Mouse (Mus musculus) hindlimb bud, embryonic 11.5 days (tissue): Measurements from ENCODE around the gene Ppp1r3a.
"Not testable (repeated sequence)": the region's sequence is repeated elsewhere in the genome, so short reads cannot be mapped to it uniquely, and the experiment has no call there.

Experiments used
- DNase-seq: peaks from one replicate; pipeline ENCODE4 v3.0.0-alpha.2; 2012; ENCODE audit warnings: low read depth, low spot score; ENCODE audit errors: extremely low spot score

Ppp1r3a gene

DNA sequence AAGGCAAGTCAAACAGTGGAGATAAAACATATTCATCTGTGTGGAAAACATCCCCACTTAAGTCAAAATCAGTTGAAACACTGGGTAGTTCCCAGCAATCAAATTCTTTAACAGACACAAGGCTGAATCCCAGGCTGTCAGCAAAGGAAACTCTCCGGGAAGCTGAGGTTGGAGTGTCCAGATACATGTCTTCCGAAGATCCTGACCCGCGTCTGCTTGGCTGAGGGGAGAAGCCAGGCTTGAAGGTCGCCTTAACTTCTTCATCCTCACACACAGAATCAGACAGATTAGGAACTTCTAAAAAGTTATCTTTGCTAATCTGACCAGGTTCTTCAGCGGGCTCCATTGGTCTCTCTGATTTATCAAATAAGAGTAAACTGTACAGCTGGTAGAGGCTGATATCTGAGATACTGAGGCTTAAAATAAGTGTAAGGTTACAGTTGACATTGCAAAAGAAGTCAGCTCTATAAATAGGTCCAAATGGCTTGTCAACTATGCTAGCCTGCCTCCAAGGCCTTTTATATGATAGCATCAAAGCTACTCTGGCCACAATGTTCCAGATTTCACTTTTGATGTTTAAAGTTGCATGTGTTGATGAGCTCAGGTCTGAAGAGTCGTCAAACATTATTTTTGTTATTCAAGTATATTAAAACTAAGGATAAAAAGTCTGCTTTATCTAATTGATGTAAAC, at the start of gene Ppp1r3a:
Ppp1r3a (minus strand) TSS at position 374 of the 691 bp plus-strand sequence.
- DNase-seq, result no peak

DNA sequence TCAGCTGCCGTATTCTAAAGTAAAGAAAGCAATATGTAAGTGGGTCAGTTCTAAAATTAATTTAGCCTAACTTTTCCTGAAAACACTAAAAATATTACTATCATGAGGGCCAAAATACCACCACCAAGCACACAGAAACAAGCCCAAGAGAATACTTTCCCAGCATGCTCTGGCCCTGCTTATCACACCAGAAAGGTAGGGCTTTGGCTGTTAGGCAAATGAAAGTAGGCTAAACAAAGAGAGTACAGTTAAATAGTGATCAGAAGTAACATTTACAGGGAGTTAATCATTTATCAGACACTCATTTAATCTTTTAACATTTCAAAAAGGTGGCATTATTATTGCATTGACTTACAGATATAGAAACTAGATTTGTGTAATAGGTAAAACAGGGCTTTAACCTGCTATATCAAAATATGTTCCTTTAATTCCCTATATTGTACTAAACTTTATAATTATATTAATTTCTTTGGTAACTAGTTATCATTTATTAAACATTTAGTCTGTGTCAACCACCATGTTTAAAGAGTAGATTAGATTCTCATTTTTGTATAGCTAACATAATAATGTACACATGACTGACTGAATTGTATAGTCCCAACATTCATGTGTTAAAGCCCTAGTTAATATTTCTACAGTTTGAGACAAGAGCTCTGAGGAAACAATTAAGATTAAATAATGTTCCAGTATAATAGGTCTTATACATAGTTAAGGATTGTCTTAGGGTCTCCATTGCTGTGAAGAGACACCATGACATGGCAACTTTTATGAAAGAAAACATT, 32.3 kb upstream of the Ppp1r3a start:
- DNase-seq, result no peak

DNA sequence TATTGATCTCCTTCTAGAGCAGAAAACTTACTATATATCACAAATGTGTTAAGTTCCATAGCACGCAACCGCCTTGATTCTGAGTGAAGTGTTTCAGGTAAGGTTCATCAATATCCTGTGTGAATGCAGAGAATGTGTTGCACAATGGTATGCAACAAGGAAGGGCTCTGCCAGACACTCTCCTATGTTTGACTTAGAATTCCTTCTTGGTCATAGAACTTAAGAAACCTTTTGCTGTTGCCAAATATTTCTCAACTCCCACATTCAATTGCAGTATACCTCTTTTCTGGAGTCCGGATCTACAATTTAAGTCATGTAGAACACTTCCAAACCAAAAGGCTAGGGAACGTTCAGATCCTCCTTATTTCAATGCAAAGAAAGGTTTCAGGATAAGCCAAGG, 22.8 kb upstream of the Ppp1r3a start:
- DNase-seq, result no peak

DNA sequence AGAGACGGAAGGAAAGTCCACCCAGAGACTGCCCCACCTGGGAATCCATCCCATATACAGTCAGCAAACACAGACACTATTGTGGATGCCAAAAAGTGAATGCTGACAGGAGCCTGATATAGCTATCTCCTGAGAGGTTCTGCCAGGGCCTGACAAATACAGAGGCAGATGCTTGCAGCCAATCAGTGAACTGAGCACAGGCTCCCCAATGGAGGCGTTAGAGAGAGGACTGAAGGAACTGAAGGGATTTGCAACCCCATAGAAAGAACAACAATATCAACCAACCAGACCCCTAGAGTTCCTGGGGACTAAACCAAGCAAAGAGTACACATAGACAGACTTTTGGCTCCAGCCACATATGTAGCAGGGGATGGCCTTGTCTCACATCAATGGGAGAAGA, 16.6 kb upstream of the Ppp1r3a start:
- no peak for DNase-seq

DNA sequence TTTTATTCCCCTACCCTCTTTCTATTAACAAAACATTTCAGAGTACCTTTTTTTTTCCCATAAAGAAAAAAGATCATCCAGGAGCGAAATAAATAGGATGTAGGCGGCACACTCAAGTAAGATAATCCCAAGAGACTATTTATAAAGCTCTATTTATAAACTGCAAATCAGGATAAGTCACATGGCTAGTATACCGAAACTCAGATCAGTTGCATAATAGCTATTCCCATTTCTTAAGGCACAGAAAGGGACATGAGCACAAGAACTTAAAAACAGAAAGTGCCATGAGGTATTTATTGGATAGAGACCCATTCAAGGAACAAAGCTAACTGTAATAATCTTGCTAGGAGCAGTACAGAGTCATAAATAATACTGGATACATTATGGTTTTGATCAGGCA, 2.4 kb upstream of the Ppp1r3a start:
- no peak for DNase-seq

DNA sequence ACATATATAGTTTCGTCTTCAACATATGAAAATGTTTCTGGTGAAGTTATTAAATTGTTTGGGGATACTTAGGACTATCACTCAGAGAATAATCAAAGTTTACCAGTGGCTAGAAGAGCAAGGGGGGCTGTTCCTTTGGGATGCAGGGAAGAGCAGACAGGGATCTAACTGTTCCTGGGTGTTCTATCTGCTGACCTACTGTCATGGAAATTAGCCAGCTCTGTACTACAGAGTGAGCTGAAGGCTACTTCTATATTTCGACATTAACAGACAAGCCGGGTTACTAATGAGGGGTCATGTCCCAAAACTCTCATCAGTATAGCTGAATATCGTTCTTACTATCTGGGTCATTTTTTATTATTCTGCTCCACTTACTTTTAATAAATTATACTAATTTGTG, 1.6 kb downstream of the Ppp1r3a start:
- no peak for DNase-seq

DNA sequence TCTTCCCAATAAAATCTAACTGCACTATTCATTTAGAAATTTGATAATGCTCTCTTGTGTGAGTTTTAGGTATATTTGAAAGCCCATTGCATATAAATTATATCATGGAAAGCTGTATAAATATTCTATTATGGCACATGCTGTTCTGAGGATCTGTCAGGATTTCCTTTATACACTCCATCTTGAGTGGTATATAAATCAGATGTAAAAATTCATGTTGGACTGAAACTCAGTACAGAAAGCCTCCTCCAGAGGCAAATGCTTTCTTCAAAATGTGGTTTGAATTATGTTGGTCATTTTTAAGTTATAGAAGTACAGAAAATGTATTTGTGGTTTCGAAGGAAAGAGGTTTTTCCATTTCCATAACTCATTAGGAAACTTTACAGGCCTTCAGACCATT, 2.9 kb downstream of the Ppp1r3a start:
- DNase-seq, result no peak

DNA sequence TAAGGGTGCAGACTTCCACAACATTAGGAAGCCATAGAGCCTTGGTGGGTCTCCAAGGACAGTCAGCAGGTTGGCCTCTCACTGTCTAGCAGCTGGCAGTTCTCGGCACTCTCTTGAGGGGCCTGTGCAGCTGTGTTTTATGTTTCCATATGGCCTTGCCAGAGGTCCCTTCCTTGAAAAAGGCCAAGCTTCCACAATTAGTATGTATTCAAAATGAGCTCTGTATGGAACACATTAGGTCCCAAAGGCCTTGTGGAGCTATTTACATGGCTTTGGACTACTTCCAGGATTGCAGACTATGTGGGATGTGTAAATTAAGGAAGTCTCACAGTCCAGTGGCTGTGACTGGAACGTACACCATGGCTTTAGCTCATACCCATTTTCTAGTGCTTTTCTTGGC, 8.1 kb downstream of the Ppp1r3a start:
- no peak for DNase-seq

DNA sequence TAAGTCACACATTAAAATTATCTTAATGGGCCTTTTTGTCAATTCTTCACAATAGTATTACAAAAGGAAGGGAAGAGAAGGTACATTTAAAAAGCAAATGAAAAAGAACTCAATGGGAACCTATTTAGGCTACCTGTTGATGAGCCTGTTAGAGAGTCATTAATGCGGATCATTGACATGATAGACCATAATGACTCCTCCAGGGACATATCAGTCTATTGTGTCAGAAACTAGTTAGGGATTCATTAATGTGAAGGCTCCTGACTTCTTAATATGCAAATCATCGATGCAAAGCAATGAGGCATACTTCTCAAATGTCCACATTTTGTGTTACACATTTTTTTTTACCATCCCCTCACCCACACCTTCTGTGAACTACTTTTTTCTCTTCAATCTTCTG, 19.1 kb downstream of the Ppp1r3a start:
- no peak for DNase-seq

DNA sequence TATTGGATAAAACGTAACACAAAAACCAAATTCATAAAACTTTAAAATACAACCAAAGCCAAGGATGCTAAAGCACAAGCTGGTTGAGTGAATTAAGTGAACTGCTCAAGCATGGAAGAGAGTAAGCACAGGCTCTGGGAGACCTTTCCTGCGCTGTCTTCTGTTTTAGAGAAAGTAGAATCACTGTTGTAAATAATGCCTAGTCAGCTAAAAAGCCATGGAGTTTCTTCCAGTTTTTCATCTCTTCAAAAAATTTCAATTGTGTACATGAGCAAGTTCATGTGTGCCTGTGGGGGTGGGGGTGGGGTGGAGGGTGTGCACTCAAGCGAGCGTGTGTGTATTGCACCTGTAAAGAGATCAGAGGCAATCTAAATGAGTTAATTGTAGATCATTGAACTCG, 24.1 kb downstream of the Ppp1r3a start:
- DNase-seq, result no peak

DNA sequence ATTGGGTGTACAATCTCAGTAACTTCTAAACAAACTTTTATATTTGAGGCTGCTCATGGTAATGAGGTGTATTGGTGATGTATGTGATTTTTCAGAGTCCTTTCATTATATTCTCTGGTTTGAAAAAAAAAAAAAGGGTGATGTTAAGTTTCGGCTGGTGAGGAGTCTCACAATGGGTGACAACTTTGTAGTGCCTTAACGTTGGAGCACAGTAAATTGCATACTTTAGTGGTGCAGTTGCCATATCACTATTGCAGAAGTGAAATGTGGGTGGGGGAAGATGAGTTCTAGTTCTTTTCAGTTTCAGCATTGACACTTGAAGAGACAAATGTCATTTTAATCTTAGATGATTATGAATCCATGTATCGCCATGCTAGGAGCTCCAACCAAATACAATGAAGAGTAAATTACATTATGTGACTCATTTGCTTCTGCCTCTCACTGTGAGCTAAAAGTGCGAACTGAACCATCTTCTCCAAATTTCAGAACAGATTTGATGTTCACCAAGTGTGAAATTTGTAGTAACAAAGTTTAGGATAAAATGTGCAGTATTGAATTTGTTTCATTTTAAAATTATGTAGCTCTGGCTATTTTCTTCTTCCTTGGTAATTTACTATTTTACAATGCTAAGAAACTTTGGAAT, 34.2 kb downstream of the Ppp1r3a start:
- no peak for DNase-seq

DNA sequence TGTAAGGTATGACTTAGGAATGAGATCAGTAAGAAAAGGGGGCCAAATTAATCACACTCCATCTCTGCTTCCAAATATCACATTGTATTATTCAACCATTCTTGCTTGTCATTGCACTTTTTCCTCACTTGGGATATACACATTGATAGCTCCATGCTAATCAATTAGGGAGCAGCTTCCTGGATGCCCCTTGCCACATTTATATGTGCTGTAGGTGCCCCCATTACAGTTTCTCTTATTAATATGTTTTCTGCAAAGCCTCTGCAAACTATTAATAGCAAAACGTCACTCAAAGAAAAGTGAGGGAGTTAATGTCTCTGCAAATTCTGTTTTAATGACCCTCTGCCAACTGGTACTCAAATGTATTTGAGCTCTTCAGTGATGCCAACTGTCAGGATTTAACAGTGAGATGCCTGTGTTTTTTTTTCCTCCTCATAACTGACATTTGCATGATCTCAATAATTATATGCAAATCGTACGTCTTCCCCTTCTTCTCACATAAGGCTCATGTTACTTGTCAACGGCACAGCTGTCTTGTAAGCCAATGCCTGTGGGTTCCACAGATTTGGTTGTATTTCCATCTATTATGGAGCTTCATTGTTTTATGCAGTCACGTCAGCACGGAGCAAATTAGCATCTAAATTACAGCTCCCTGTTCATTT, 34.8 kb downstream of the Ppp1r3a start:
- DNase-seq, result no peak

DNA sequence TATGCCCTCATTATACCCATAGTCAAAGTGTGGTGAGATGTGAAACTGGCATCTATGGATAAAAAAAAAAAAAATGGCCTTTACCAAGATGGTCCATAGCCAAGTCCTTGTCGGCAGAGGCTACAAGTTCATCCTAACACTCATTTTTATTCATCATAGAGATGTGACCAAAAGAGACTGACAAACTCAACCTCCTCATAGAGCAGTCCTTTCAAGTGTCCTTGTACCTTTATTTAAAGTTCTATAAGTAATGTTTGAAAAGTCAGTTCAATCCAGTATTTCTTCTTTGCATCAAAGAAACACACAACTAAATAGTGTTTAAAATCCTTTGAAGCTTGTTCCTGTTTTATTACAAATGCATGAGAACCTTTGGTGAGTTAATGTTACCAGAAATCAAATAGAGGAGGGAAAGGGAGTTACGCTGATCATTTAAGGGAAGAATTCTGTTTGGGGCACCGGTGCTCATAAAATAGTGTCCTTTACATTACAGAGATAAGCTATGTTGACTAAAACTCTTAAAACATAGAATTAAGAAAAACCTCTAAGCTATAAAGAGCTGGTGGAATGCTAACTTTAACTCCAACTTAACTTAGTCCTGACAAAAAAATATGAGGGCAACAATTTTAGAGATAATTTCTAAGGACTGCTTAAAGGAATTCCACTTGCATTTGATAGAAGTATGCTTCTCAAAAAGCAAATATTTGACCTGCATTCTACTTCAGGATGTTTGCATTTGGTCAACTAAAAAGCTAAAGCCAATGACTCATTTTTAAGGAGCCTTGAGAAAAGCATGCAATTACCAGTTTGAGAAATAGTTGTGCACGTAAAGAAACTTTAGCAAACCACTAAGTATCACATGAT, 39.7 kb downstream of the Ppp1r3a start:
- no peak for DNase-seq

DNA sequence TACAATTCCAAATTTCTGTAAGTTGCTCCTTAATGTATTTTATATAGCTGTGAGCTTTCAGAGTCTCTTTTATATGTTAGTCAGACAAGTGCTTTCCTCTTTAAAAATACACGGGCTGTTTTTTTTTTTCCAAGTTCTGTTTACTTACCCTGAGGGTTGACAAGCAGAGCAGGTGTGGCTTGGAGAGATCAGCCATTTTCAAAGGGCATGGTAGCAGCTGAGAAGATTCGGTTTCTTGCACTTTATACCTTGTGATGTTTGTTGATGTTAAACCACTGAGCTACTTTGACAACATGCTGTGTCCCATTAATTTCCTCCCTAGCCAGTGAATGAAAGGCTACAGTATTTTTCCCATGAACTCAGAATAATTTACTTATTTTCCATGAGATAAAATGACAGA, 42.9 kb downstream of the Ppp1r3a start:
- no peak for DNase-seq

DNA sequence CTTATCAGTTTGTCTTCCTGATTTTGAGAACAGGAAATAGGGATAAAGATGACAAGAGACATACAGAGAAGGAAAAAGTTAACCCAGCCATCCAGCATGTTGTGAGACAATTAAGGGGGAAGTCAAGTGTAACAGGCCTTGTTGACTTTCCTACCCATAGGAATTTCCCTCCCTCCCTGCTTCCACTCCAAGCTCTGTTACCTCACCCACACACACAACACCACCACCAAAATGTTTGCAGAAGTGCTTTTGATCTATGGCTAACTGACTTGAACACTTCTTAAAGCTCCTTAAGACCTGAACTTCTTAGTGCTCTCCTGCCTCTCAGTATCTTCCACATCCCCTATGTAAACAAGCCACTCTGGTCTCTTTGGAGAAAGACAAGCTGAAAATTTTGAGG, 55.0 kb downstream of the Ppp1r3a start:
- no peak for DNase-seq

DNA sequence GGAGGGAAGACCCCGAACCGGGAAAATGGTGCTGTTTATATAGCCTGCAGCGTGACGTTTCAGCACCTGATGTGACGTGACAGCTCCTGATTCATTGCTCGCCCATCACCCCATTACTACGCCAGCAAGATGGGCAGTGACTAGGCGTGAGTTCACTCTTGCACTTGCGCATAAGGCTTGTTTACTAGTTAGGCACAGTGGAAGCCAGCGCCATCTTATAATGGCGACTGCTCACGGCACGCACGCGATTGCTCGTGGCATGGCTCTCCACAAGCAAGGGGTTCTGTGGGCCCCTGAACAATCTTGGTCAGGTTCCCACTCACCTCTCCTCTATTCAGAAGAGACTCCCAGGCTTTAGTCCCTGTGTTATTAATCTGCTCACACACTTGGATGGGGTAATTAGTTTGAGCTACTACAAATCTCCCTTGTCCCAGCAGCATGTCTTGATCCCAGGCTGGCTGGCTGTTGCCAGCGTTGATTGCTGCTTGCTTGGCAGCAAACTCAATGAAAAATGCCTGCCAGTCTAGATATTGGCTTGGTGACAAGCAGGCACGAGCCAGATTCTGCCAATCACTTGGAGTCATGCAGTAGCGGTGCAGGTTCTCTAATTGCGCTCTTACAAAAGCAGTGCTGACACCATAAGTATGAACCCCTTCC, 75.7 kb downstream of the Ppp1r3a start:
- DNase-seq, result not testable (repeated sequence)

DNA sequence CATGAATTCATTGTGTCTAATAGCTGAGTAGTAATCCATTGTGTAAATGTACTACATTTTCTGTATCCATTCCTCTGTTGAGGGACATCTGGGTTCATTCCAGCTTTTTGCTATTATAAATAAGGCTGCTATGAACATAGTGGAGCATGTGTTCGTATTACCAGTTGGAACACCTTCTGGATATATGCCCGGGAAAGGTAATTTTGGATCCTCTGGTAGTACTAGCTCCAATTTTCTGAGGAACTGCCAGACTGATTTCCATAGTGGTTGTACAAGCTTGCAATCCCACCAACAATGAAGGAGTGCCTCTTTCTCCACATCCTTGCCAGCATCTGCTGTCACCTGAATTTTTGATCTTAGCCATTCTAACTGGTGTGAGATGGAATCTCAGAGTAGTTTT, 86.1 kb downstream of the Ppp1r3a start:
- DNase-seq, result not testable (repeated sequence)

DNA sequence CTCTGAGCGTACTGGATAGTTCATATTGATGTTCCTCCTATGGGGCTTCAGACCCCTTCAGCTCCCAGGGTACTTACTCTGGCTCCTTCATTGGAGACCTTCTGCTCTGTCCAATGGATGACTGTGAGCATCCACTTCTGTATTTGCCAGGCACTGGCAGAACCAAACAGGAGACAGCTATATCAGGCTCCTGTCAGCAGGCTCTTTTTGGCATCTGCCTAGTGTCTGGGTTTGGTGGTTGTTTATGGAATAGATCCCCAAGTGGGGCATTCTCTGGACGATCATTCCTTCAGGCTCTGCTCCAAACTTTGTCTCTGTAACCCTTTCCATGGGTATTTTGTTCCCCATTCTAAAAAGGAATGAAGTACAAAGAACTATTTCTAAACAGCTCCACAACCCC, 87.4 kb downstream of the Ppp1r3a start:
- not testable (repeated sequence) for DNase-seq
